Mouse (Mus musculus) midbrain, embryonic 10.5 days (tissue): ENCODE measurements around the gene Kcnj8. TPM values are rescaled to one million over a fixed set of nuclear protein-coding genes. Genes with fewer than 3 reads are reported as not detected.
"Not testable (repeated sequence)": the region's sequence is repeated elsewhere in the genome, so short reads cannot be mapped to it uniquely, and the experiment has no call there.

Experiments used
- DNase-seq: peaks from one replicate; pipeline ENCODE4 v3.0.0-alpha.2; 2017; ENCODE audit warnings: low spot score
- H3K27ac ChIP-seq: fragments of 300-500 bp; sonication (generic); replicated peaks from 2 replicates; pipeline ENCODE4 v1.5.1; 2016; ENCODE audit warnings: mild to moderate bottlenecking
- H3K27me3 ChIP-seq: fragments of 300-500 bp; sonication (generic); 2 replicates; pipeline ENCODE4 v1.6.1; 2016; ENCODE audit warnings: low read depth, mild to moderate bottlenecking; ENCODE audit not compliant: poor library complexity, severe bottlenecking
- H3K36me3 ChIP-seq: fragments of 300-500 bp; sonication (generic); 2 replicates; pipeline ENCODE4 v1.6.1; 2016; ENCODE audit warnings: mild to moderate bottlenecking, moderate library complexity
- H3K4me1 ChIP-seq: fragments of 300-500 bp; sonication (generic); 2 replicates; pipeline ENCODE4 v1.6.1; 2016
- H3K4me3 ChIP-seq: fragments of 300-500 bp; sonication (generic); 2 replicates; pipeline ENCODE4 v1.5.1; 2016; ENCODE audit warnings: mild to moderate bottlenecking, moderate library complexity
- H3K9me3 ChIP-seq: fragments of 300-500 bp; sonication (generic); replicated peaks from 2 replicates; pipeline ENCODE4 v1.6.1; 2016; ENCODE audit warnings: mild to moderate bottlenecking
- WGBS: fragments of 180-500 bp; shearing (Covaris S2); methylation state at CpG from one replicate; pipeline ENCODE4 v1.1.7; 2016; 5-methylcytosine and 5-hydroxymethylcytosine counted together
- polyA plus RNA-seq: library from polyadenylated mRNA; unstranded; fragments of >200 nt; fragmentation: Nextera tagmentation; extraction: Ambion mirVana; gene quantifications from 2 replicates; pipeline ENCODE4 v1.2.1, GENCODE M21; 2016

The Kcnj8 gene
- polyA plus RNA-seq, 1 experiment from 2014 or later, result 2.2 TPM

DNA sequence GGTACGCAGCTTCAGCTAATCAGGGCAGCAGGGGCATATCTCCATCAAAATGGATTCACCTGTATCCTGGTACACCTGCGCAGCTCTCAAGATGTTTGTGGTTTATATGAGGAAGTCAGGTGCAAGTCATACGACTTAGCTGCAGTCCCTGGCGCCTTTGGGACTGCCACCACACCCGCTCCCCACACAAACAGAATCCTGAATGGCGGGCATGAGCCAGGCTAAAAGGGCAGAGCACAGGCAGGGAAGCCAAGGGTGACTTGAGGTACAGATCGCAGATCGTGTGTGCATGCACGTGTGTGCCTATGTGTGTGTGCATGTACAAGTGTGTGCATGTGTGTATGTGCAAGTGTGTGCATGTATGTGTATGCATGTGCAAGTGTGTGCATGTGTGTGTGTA, 56.0 kb downstream of the Kcnj8 start:
- DNase-seq, H3K27ac ChIP-seq, H3K36me3 ChIP-seq, H3K4me3 ChIP-seq, H3K9me3 ChIP-seq: not testable (repeated sequence)
- WGBS, result 80% methylated on average over 9 of the region's 9 CpGs
- H3K27me3 ChIP-seq, result peaks cover 17% of the 10 kb centered on the region
- peaks cover 20% of the 10 kb centered on the region for H3K4me1 ChIP-seq

DNA sequence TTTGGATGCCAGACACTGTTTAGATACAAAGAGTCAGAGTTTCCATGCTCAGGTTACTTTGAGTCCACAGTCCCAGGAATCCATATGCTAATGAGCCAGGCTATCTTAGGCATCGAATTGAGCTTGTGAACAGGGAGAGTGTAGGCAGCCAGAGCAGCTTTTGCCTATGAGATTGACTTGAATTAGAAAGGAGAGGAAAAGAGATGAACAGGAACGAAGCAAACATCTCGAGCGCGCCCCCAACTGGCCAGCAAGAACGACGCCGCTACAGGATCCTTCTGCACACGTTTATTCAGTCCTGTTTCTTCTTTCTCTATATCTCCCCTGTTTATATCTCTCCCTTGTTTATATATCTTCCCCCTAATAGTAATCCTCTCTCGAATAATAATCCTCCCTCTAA, 56.5 kb downstream of the Kcnj8 start:
- Histone ChIP-seq H3K9me3 (no peaks in the 10 kb centered on the region), H3K4me3 (no peak overlapping the region), H3K4me1 (peaks cover 23% of the 10 kb centered on the region), H3K27me3 (peaks cover 22% of the 10 kb centered on the region), H3K36me3 (no peaks in the 10 kb centered on the region), H3K27ac (no peak overlapping the region)
- DNase-seq, result peak; percentile 45
- 2% methylated on average over 10 of the region's 10 CpGs for WGBS

Other genes starting within 250 kb of the Kcnj8 start
- 0.47 and 0.77 TPM in 2 replicates for gene Slco1a5, start 248.6 kb downstream of the Kcnj8 start, polyA plus RNA-seq
- 21.5 and 21.9 TPM in 2 replicates for gene Pyroxd1, start 226.0 kb downstream of the Kcnj8 start, polyA plus RNA-seq
- gene Recql, start 184.5 kb downstream of the Kcnj8 start, polyA plus RNA-seq, result 40.1 and 41.4 TPM in 2 replicates
- 124 and 125 TPM in 2 replicates for gene Golt1b, start 184.4 kb downstream of the Kcnj8 start, polyA plus RNA-seq
- 0.79 and 1.6 TPM in 2 replicates for gene Spx, start 158.2 kb downstream of the Kcnj8 start, polyA plus RNA-seq
- 0.07 and 0.11 TPM in 2 replicates for gene Gys2, start 98.5 kb downstream of the Kcnj8 start, polyA plus RNA-seq
- 324 and 380 TPM in 2 replicates for gene Ldhb, start 63.7 kb downstream of the Kcnj8 start, polyA plus RNA-seq
- gene Abcc9, start 130.7 kb upstream of the Kcnj8 start, polyA plus RNA-seq, result 1.00 and 1.9 TPM in 2 replicates
- 81.0 and 86.6 TPM in 2 replicates for gene Cmas, start 185.1 kb upstream of the Kcnj8 start, polyA plus RNA-seq
- not detected in 2 replicates for gene Sult6b2, start 232.9 kb upstream of the Kcnj8 start, polyA plus RNA-seq